Mouse (Mus musculus) stomach, postnatal 0 days (tissue): ENCODE data around the gene Gm6096. TPM values are rescaled to one million over a fixed set of nuclear protein-coding genes. Genes with fewer than 3 reads are reported as not detected.
A peak's percentile ranks its signal among the peaks of the same experiment; 100 is the strongest.

ENCODE experiments used
- ATAC-seq: fragments of 200-750 bp; cut with Nextera tagmentation; 2 replicates; pipeline ENCODE4 v1.8.0; 2017; ENCODE audit not compliant: low FRiP score, low TSS enrichment
- DNase-seq: peaks from one replicate; pipeline ENCODE4 v3.0.0-alpha.2; 2016; ENCODE audit warnings: low spot score
- H3K27ac ChIP-seq: fragments of 300-500 bp; sonication (generic); replicated peaks from 2 replicates; pipeline ENCODE4 v1.5.1; 2014; ENCODE audit warnings: mild to moderate bottlenecking, control low read depth
- H3K27me3 ChIP-seq: fragments of 300-500 bp; sonication (generic); 2 replicates; pipeline ENCODE4 v1.6.1; 2014; ENCODE audit warnings: low read length; ENCODE audit not compliant: control insufficient read depth, insufficient read depth
- H3K36me3 ChIP-seq: fragments of 300-500 bp; sonication (generic); 2 replicates; pipeline ENCODE4 v1.6.1; 2014; ENCODE audit warnings: low read length, mixed read lengths; ENCODE audit not compliant: control insufficient read depth, insufficient read depth
- H3K4me1 ChIP-seq: fragments of 300-500 bp; sonication (generic); replicated peaks from 2 replicates; pipeline ENCODE4 v1.6.1; 2014; ENCODE audit warnings: antibody characterized with exemption; ENCODE audit not compliant: control insufficient read depth, insufficient read depth
- H3K4me2 ChIP-seq: fragments of 300-500 bp; sonication (generic); replicated peaks from 2 replicates; pipeline ENCODE4 v1.6.1; 2014; ENCODE audit warnings: low read depth, mild to moderate bottlenecking, control low read depth, moderate library complexity
- H3K4me3 ChIP-seq: fragments of 300-500 bp; sonication (generic); 2 replicates; pipeline ENCODE4 v1.5.1; 2014; ENCODE audit warnings: low read depth, low read length, control low read depth
- H3K9ac ChIP-seq: fragments of 300-500 bp; sonication (generic); 2 replicates; pipeline ENCODE4 v1.6.1; 2014; ENCODE audit warnings: mild to moderate bottlenecking, low read length, control low read depth, mixed read lengths
- H3K9me3 ChIP-seq: fragments of 300-500 bp; sonication (generic); 2 replicates; pipeline ENCODE4 v1.6.1; 2016; ENCODE audit warnings: low read length; ENCODE audit not compliant: control insufficient read depth
- CTCF ChIP-seq: IDR thresholded peaks from 2 replicates; pipeline ENCODE4 v1.5.1; 2016; ENCODE audit warnings: antibody characterized with exemption, low read depth, mild to moderate bottlenecking, moderate library complexity
- EP300 ChIP-seq: optimal IDR thresholded peaks from 2 replicates; pipeline ENCODE3; 2016; ENCODE audit warnings: antibody characterized with exemption
- WGBS: fragments of 180-500 bp; shearing (Covaris S2); extraction: QIAGEN DNeasy Blood & Tissue Kit; methylation state at CpG from one replicate; pipeline ENCODE4 v1.1.7; 2014; 5-methylcytosine and 5-hydroxymethylcytosine counted together
- polyA plus RNA-seq: library from polyadenylated mRNA; unstranded; fragments of >200 nt; fragmentation: Nextera tagmentation; extraction: Ambion mirVana; gene quantifications from 2 replicates; pipeline ENCODE4 v1.2.1, GENCODE M21; 2015

Gm6096 gene
- polyA plus RNA-seq, 1 experiment from 2014 or later: not detected

- H3K4me2 ChIP-seq: peak overlapping the region; percentile 57
- H3K4me3 ChIP-seq: peak overlapping the region; percentile 43
- no peaks in the 10 kb centered on the region for H3K4me1 ChIP-seq
- H3K9me3 ChIP-seq: no peaks in the 10 kb centered on the region
- peaks cover 9% of the 10 kb centered on the region for H3K36me3 ChIP-seq
- no peaks in the 10 kb centered on the region for H3K27me3 ChIP-seq
- DNase-seq: no peak
- TF ChIP-seq EP300: no peak
- WGBS: 36% methylated on average over 7 of the region's 7 CpGs
- peak overlapping the region; percentile 61 for H3K9ac ChIP-seq
- H3K27ac ChIP-seq: peak overlapping the region; percentile 89
- no peak for ATAC-seq
These were observed 17.8 kb upstream of the Gm6096 start for GRCm38 (mm10) chr7:34232785-34233725.

- under 1% methylated on average over 46 of the region's 46 CpGs for WGBS
- peak overlapping the region; percentile 57 for H3K4me2 ChIP-seq
- no peaks in the 10 kb centered on the region for H3K9me3 ChIP-seq
- peak overlapping the region; percentile 43 for H3K4me3 ChIP-seq
- no peaks in the 10 kb centered on the region for H3K4me1 ChIP-seq
- H3K9ac ChIP-seq: peak overlapping the region; percentile 61
- ATAC-seq: peak; percentile 94
- TF ChIP-seq EP300: no peak
- peak; percentile 20; the same call in 1 of the 2 replicates for TF ChIP-seq CTCF
- H3K36me3 ChIP-seq: peaks cover 14% of the 10 kb centered on the region
- DNase-seq: peak; percentile 99
- peak overlapping the region; percentile 89 for H3K27ac ChIP-seq
- H3K27me3 ChIP-seq: no peaks in the 10 kb centered on the region
These were observed 16.8 kb upstream of the Gm6096 start for GRCm38 (mm10) chr7:34233909-34234609.

GRCm38 (mm10) chr7:34234610-34235561 lies 16.0 kb upstream of the Gm6096 start:
- Histone ChIP-seq H3K27me3 (no peaks in the 10 kb centered on the region), H3K9me3 (no peaks in the 10 kb centered on the region), H3K4me2 (peak overlapping the region; percentile 57), H3K4me3 (peak overlapping the region; percentile 43), H3K36me3 (peaks cover 18% of the 10 kb centered on the region), H3K4me1 (no peaks in the 10 kb centered on the region), H3K9ac (peak overlapping the region; percentile 14), H3K27ac (peak overlapping the region; percentile 89)
- WGBS: under 1% methylated on average over 17 of the region's 17 CpGs
- ATAC-seq (no peak), DNase-seq (peak; percentile 33)
- TF ChIP-seq CTCF (no peak), EP300 (no peak)

GRCm38 (mm10) chr7:34235602-34236001 lies 15.2 kb upstream of the Gm6096 start:
- no peak overlapping the region for H3K4me2 ChIP-seq
- H3K9me3 ChIP-seq: no peaks in the 10 kb centered on the region
- DNase-seq (no peak), ATAC-seq (no peak)
- H3K4me1 ChIP-seq: no peaks in the 10 kb centered on the region
- H3K27ac ChIP-seq: no peak overlapping the region
- no peak overlapping the region for H3K4me3 ChIP-seq
- H3K27me3 ChIP-seq: no peaks in the 10 kb centered on the region
- no peak for TF ChIP-seq EP300
- no peak for TF ChIP-seq CTCF
- H3K36me3 ChIP-seq: peaks cover 23% of the 10 kb centered on the region
- 89% methylated on average over 5 of the region's 5 CpGs for WGBS
- H3K9ac ChIP-seq: no peak overlapping the region

GRCm38 (mm10) chr7:34238086-34238485 lies 12.8 kb upstream of the Gm6096 start:
- WGBS: 91% methylated on average over 5 of the region's 5 CpGs
- ATAC-seq (no peak), DNase-seq (no peak)
- Histone ChIP-seq H3K4me2 (no peak overlapping the region), H3K9ac (no peak overlapping the region), H3K27me3 (no peaks in the 10 kb centered on the region), H3K27ac (no peak overlapping the region), H3K4me3 (no peak overlapping the region), H3K4me1 (no peaks in the 10 kb centered on the region), H3K36me3 (peaks cover 27% of the 10 kb centered on the region), H3K9me3 (no peaks in the 10 kb centered on the region)
- TF ChIP-seq CTCF (no peak), EP300 (no peak)
